Mouse (Mus musculus) C2C12 (cell line): ENCODE measurements around the gene Mboat2. TPM values are rescaled to one million over a fixed set of nuclear protein-coding genes. Genes with fewer than 3 reads are reported as not detected.

Experiments
- H3K27me3 ChIP-seq: one replicate; pipeline ENCODE4 v1.6.1; 2011; ENCODE audit not compliant: control insufficient read depth, insufficient read depth, insufficient read length
- H3K36me3 ChIP-seq: one replicate; pipeline ENCODE4 v1.6.1; 2011; ENCODE audit not compliant: control insufficient read depth, insufficient read depth
- H3K4me3 ChIP-seq: one replicate; pipeline ENCODE4 v1.5.1; 2011; ENCODE audit warnings: mild to moderate bottlenecking, control low read depth; ENCODE audit not compliant: poor library complexity, insufficient read depth, severe bottlenecking
- H3K79me2 ChIP-seq: one replicate; pipeline ENCODE4 v1.6.1; 2011; ENCODE audit not compliant: control insufficient read depth, insufficient read depth
- H3K79me3 ChIP-seq: one replicate; pipeline ENCODE4 v1.6.1; 2011; ENCODE audit warnings: low read depth, control low read depth
- H3ac ChIP-seq: one replicate; pipeline ENCODE3; 2011; ENCODE audit warnings: low read depth; ENCODE audit not compliant: control insufficient read depth, insufficient read length
- CEBPB ChIP-seq: IDR thresholded peaks from one replicate; pipeline ENCODE4 v1.6.1; 2011; ENCODE audit warnings: low read depth, mild to moderate bottlenecking, control low read depth, moderate library complexity
- CTCF ChIP-seq: IDR thresholded peaks from one replicate; pipeline ENCODE4 v1.5.1; 2011; ENCODE audit not compliant: control insufficient read depth, insufficient read depth, insufficient read length
- FOSL1 ChIP-seq: IDR thresholded peaks from one replicate; pipeline ENCODE4 v1.8.0; 2011; ENCODE audit warnings: mild to moderate bottlenecking, low read length; ENCODE audit not compliant: poor library complexity, insufficient read depth, severe bottlenecking
- MAX ChIP-seq: IDR thresholded peaks from one replicate; pipeline ENCODE4 v1.6.1; 2011; ENCODE audit warnings: mild to moderate bottlenecking, control low read depth
- MYOD1 ChIP-seq: IDR thresholded peaks from one replicate; pipeline ENCODE4 v1.6.1; 2011; ENCODE audit warnings: low read depth; ENCODE audit not compliant: control insufficient read depth, insufficient read length
- MYOG ChIP-seq: IDR thresholded peaks from one replicate; pipeline ENCODE4 v1.6.1; 2011; ENCODE audit not compliant: control insufficient read depth, insufficient read length; ENCODE audit errors: extremely low read depth
- USF1 ChIP-seq: IDR thresholded peaks from one replicate; pipeline ENCODE4 v1.6.1; 2011; ENCODE audit warnings: low read depth, mild to moderate bottlenecking, control low read depth, moderate library complexity
- polyA plus RNA-seq: library from polyadenylated mRNA; unstranded; fragments of >200 nt; fragmentation: generic; extraction: Trizol; gene quantifications from one replicate; pipeline ENCODE4 v1.2.1, GENCODE M21; 2012; ENCODE audit warnings: missing spikeins

Gene Mboat2
- polyA plus RNA-seq, 1 experiment = 3.7 TPM

- H3ac ChIP-seq = no peak overlapping the region
- H3K79me2 ChIP-seq = no peaks in the 10 kb centered on the region
- TF ChIP-seq MYOG (no peak), MAX (no peak), CEBPB (no peak), CTCF (no peak), MYOD1 (no peak)
- H3K27me3 ChIP-seq = no peaks in the 10 kb centered on the region
- H3K36me3 ChIP-seq = no peaks in the 10 kb centered on the region
- H3K4me3 ChIP-seq = no peak overlapping the region
- no peaks in the 10 kb centered on the region for H3K79me3 ChIP-seq
Measured at GRCm38 (mm10) chr12:24832438-24832837, 1.8 kb downstream of the Mboat2 start.

GRCm38 (mm10) chr12:24837947-24838346 is 7.3 kb downstream of the Mboat2 start:
- H3K79me3 ChIP-seq = no peaks in the 10 kb centered on the region
- H3K79me2 ChIP-seq = no peaks in the 10 kb centered on the region
- TF ChIP-seq MYOD1 (no peak), USF1 (no peak)
- H3K36me3 ChIP-seq = no peaks in the 10 kb centered on the region
- H3K27me3 ChIP-seq = no peaks in the 10 kb centered on the region
- H3ac ChIP-seq = no peak overlapping the region
- H3K4me3 ChIP-seq = no peak overlapping the region

- Histone ChIP-seq H3K36me3 (no peaks in the 10 kb centered on the region), H3K4me3 (no peak overlapping the region), H3ac (no peak overlapping the region), H3K79me3 (no peaks in the 10 kb centered on the region), H3K79me2 (no peaks in the 10 kb centered on the region), H3K27me3 (no peaks in the 10 kb centered on the region)
- TF ChIP-seq CEBPB = no peak
- no peak for TF ChIP-seq MAX
- TF ChIP-seq MYOD1 = no peak
- TF ChIP-seq FOSL1 = no peak
- no peak for TF ChIP-seq CTCF
- no peak for TF ChIP-seq MYOG
- TF ChIP-seq USF1 = no peak
Measured at GRCm38 (mm10) chr12:24841115-24841879, 10.6 kb downstream of the Mboat2 start.

GRCm38 (mm10) chr12:24842299-24842910 is 11.7 kb downstream of the Mboat2 start:
- no peaks in the 10 kb centered on the region for H3K36me3 ChIP-seq
- no peaks in the 10 kb centered on the region for H3K79me3 ChIP-seq
- no peak overlapping the region for H3K4me3 ChIP-seq
- H3K79me2 ChIP-seq = no peaks in the 10 kb centered on the region
- TF ChIP-seq MYOG (no peak), MYOD1 (no peak), FOSL1 (no peak), CTCF (no peak), CEBPB (no peak), MAX (no peak), USF1 (no peak)
- H3ac ChIP-seq = no peak overlapping the region
- no peaks in the 10 kb centered on the region for H3K27me3 ChIP-seq

GRCm38 (mm10) chr12:24843395-24844072 is 12.9 kb downstream of the Mboat2 start:
- no peak for TF ChIP-seq MAX
- TF ChIP-seq MYOD1 = peak; percentile 64
- Histone ChIP-seq H3K27me3 (no peaks in the 10 kb centered on the region), H3K79me3 (no peaks in the 10 kb centered on the region), H3K36me3 (no peaks in the 10 kb centered on the region), H3K4me3 (no peak overlapping the region), H3ac (no peak overlapping the region), H3K79me2 (no peaks in the 10 kb centered on the region)

GRCm38 (mm10) chr12:24845344-24845743 is 14.7 kb downstream of the Mboat2 start:
- no peaks in the 10 kb centered on the region for H3K79me3 ChIP-seq
- no peak overlapping the region for H3K4me3 ChIP-seq
- no peaks in the 10 kb centered on the region for H3K27me3 ChIP-seq
- TF ChIP-seq MAX = no peak
- no peak for TF ChIP-seq CTCF
- no peak for TF ChIP-seq MYOG
- no peak for TF ChIP-seq FOSL1
- no peak for TF ChIP-seq MYOD1
- no peak for TF ChIP-seq USF1
- no peak for TF ChIP-seq CEBPB
- H3ac ChIP-seq = no peak overlapping the region
- no peaks in the 10 kb centered on the region for H3K36me3 ChIP-seq
- H3K79me2 ChIP-seq = no peaks in the 10 kb centered on the region
